Mouse (Mus musculus) thymus, postnatal 36 days (tissue): ENCODE data around the gene Tenm2.

Experiments used
- DNase-seq, 2 experiments: peaks; one replicate each; pipeline ENCODE4 v3.0.0; 2022; ENCODE audit warnings: mixed read lengths in 2 of 2

The Tenm2 gene

GRCm38 (mm10) chr11:36037311-36037710 lies 1198.5 kb downstream of the Tenm2 start:
- DNase-seq: no peak

GRCm38 (mm10) chr11:36036061-36036695 lies 1199.6 kb downstream of the Tenm2 start:
- no peak for DNase-seq

- no peak for DNase-seq
Measured at GRCm38 (mm10) chr11:36031751-36032150, 1204.0 kb downstream of the Tenm2 start.

- DNase-seq: no peak
Measured at GRCm38 (mm10) chr11:36020009-36020408, 1215.8 kb downstream of the Tenm2 start.

GRCm38 (mm10) chr11:36013179-36013578 lies 1222.6 kb downstream of the Tenm2 start:
- DNase-seq: no peak

- no peak for DNase-seq
Measured at GRCm38 (mm10) chr11:36009281-36010208, 1226.2 kb downstream of the Tenm2 start.

- no peak for DNase-seq
Measured at GRCm38 (mm10) chr11:36002900-36003299, 1232.9 kb downstream of the Tenm2 start.

- DNase-seq: peak; percentile 45 to 50
Measured at GRCm38 (mm10) chr11:36001282-36001970, 1234.3 kb downstream of the Tenm2 start.

- no peak for DNase-seq
Measured at GRCm38 (mm10) chr11:36000585-36001281, 1235.0 kb downstream of the Tenm2 start.

GRCm38 (mm10) chr11:36000038-36000437 lies 1235.7 kb downstream of the Tenm2 start:
- DNase-seq: no peak

GRCm38 (mm10) chr11:35998048-35998447 lies 1237.7 kb downstream of the Tenm2 start:
- DNase-seq: no peak

- DNase-seq: no peak
Measured at GRCm38 (mm10) chr11:35995310-35995709, 1240.5 kb downstream of the Tenm2 start.

- no peak for DNase-seq
Measured at GRCm38 (mm10) chr11:35991846-35992245, 1243.9 kb downstream of the Tenm2 start.

GRCm38 (mm10) chr11:35989967-35990366 lies 1245.8 kb downstream of the Tenm2 start:
- DNase-seq: no peak

- DNase-seq: peak; percentile 7 to 14
Measured at GRCm38 (mm10) chr11:35985841-35986393, 1249.8 kb downstream of the Tenm2 start.

- DNase-seq: no peak
Measured at GRCm38 (mm10) chr11:35982734-35983133, 1253.0 kb downstream of the Tenm2 start.

GRCm38 (mm10) chr11:35980411-35980917 lies 1255.3 kb downstream of the Tenm2 start, which contains the start of gene Wwc1:
Wwc1 (minus strand) TSS chr11:35980527.
- DNase-seq: peak in 1 of 2 experiments; percentile 17

GRCm38 (mm10) chr11:35979733-35980410 lies 1255.9 kb downstream of the Tenm2 start:
- no peak for DNase-seq

GRCm38 (mm10) chr11:35979266-35979732 lies 1256.5 kb downstream of the Tenm2 start:
- DNase-seq: no peak

GRCm38 (mm10) chr11:35977796-35978195 lies 1258.0 kb downstream of the Tenm2 start:
- DNase-seq: no peak

- no peak for DNase-seq
Measured at GRCm38 (mm10) chr11:35977096-35977495, 1258.7 kb downstream of the Tenm2 start.
